Mouse (Mus musculus) spleen, adult 2 months (tissue): ENCODE measurements around the gene Snx8. TPM values are rescaled to one million over a fixed set of nuclear protein-coding genes. Genes with fewer than 3 reads are reported as not detected.

Experiments used
- DNase-seq, 2 experiments: peaks; one replicate each; pipeline versions ENCODE4 v3.0.0 to v3.0.0-alpha.2; 2012 to 2021; ENCODE audit warnings: low spot score in 2 of 2, low read depth in 1 of 2
- H3K27ac ChIP-seq: fragments of 200-500 bp; 2 replicates; pipeline ENCODE4 v1.5.1; 2012; ENCODE audit warnings: low read length, inconsistent platforms; ENCODE audit not compliant: insufficient read depth
- H3K27me3 ChIP-seq: fragments of 200-500 bp; 2 replicates; pipeline ENCODE4 v1.6.1; 2012; ENCODE audit warnings: mild to moderate bottlenecking, moderate library complexity, low read length, inconsistent platforms; ENCODE audit not compliant: control insufficient read depth, insufficient read depth
- H3K36me3 ChIP-seq: fragments of 200-500 bp; 2 replicates; pipeline ENCODE4 v1.6.1; 2012; ENCODE audit warnings: mild to moderate bottlenecking, low read length, inconsistent platforms; ENCODE audit not compliant: control insufficient read depth, insufficient read depth
- H3K4me1 ChIP-seq: fragments of 200-500 bp; 2 replicates; pipeline ENCODE4 v1.6.1; 2011; ENCODE audit warnings: inconsistent platforms; ENCODE audit not compliant: control insufficient read depth, insufficient read depth, insufficient read length
- H3K4me3 ChIP-seq: fragments of 200-500 bp; 2 replicates; pipeline ENCODE4 v1.5.1; 2011; ENCODE audit warnings: mild to moderate bottlenecking, inconsistent platforms; ENCODE audit not compliant: insufficient read depth, insufficient read length; ENCODE audit errors: extremely low read depth
- CTCF ChIP-seq: fragments of 200-500 bp; IDR thresholded peaks from 2 replicates; pipeline ENCODE4 v1.5.1; 2011; ENCODE audit warnings: mild to moderate bottlenecking, inconsistent platforms; ENCODE audit not compliant: insufficient read depth, insufficient read length, insufficient replicate concordance; ENCODE audit errors: extremely low read depth
- POLR2A ChIP-seq: fragments of 200-500 bp; IDR thresholded peaks from 2 replicates; pipeline ENCODE4 v1.6.1; 2011; ENCODE audit warnings: low read depth, low read length, inconsistent platforms
- WGBS: fragments of 180-500 bp; shearing (Covaris S2); methylation state at CpG from one replicate; pipeline ENCODE4 v1.1.7; 2018; 5-methylcytosine and 5-hydroxymethylcytosine counted together
- polyA plus RNA-seq: library from polyadenylated mRNA; depleted of rRNA; stranded (reverse); fragments of >200 nt; gene quantifications from 2 replicates; pipeline ENCODE4 v1.2.3, GENCODE M21; 2012

The Snx8 gene
- polyA plus RNA-seq, 1 experiment: 42.3 TPM

DNA sequence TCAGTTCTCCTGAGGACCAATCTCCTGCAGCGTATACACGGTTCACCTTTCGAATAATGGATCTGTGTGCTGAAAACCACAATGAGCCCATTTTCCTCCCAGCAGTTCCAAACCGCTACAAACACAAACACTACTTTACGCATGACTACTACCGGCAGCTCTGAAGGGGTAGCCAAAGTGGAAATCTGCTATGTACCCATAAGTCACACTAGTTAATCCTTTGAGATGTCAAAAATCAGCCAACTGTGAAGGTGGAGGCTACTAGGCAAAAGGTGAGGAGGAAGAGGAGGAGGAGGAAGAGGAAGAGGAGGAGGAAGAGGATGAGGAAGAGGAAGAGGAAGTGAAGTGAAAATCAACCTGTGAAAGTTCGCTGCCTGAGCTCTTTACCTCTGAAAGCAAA lies 1.8 kb downstream of the Snx8 start:
- H3K4me1 ChIP-seq: peaks cover 6% of the 10 kb centered on the region
- no peaks in the 10 kb centered on the region for H3K27me3 ChIP-seq
- H3K27ac ChIP-seq: peak overlapping the region; percentile 56
- 45% methylated on average over 7 of the region's 7 CpGs for WGBS
- peak overlapping the region; percentile 64 for H3K4me3 ChIP-seq
- TF ChIP-seq CTCF (no peak), POLR2A (no peak)
- peaks cover 1% of the 10 kb centered on the region; the same call in 1 of the 2 replicates for H3K36me3 ChIP-seq
- DNase-seq: no peak

DNA sequence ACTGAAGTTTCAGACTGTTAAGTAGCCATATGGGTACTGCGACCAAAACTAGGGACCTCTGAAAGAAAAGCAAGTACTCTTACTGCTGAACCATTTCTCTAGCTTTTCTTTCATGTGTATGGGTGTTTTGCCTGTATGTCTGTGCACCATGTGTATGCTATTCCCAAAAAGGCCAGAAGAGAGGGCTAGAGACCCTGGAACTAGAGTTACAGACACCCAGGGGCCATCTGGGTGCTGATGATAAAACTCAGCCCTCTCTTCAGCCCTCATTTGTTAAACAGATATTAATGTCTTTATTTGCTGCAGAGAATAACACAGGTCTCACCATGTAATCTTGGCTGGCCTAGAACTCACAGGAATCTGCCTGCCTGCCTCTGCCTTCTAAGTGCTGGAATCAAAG lies 4.6 kb downstream of the Snx8 start:
- TF ChIP-seq CTCF (no peak), POLR2A (no peak)
- 90% methylated on average over 1 of the region's 1 CpGs for WGBS
- no peak for DNase-seq
- Histone ChIP-seq H3K27ac (peak overlapping the region; percentile 71), H3K27me3 (no peaks in the 10 kb centered on the region), H3K4me3 (no peak overlapping the region), H3K36me3 (peaks cover 1% of the 10 kb centered on the region; the same call in 1 of the 2 replicates), H3K4me1 (peaks cover 11% of the 10 kb centered on the region)

GRCm38 (mm10) chr5:140383559-140383958 lies 5.5 kb downstream of the Snx8 start:
- Histone ChIP-seq H3K4me1 (peaks cover 16% of the 10 kb centered on the region), H3K27me3 (no peaks in the 10 kb centered on the region), H3K27ac (peak overlapping the region; percentile 71), H3K4me3 (no peak overlapping the region), H3K36me3 (peaks cover 1% of the 10 kb centered on the region; the same call in 1 of the 2 replicates)
- TF ChIP-seq POLR2A (no peak), CTCF (no peak)
- whole genome bisulfite sequencing: 42% methylated on average over 7 of the region's 7 CpGs
- peak in 1 of 2 experiments; percentile 67 for DNase-seq

GRCm38 (mm10) chr5:140382688-140383087 lies 6.4 kb downstream of the Snx8 start:
- TF ChIP-seq POLR2A: no peak
- no peak for TF ChIP-seq CTCF
- Histone ChIP-seq H3K4me3 (peak overlapping the region; percentile 57; the same call in 1 of the 2 replicates), H3K36me3 (peaks cover 1% of the 10 kb centered on the region; the same call in 1 of the 2 replicates), H3K27ac (peak overlapping the region; percentile 95), H3K27me3 (no peaks in the 10 kb centered on the region), H3K4me1 (peaks cover 16% of the 10 kb centered on the region)
- peak; percentile 57 to 60 for DNase-seq
- WGBS: 15% methylated on average over 6 of the region's 6 CpGs

DNA sequence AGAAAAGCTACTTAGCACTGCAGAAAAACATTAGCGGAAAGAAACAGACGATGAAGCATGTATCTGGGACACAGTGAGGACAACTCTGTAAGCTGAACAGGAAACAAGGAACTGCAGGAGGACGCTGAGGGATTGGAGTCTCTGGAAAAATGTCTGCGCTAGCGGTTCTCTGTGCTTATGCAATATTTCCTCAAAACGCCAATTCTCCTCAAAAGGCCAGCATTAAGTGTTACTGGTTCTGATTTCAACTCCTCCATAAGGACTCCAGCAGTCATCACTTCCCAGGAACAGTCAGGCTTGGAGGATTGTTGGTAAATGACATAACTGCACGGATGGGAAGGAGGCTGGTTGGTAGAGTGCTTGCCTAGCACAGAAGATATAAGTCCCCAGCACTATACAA lies 7.9 kb downstream of the Snx8 start:
- H3K27ac ChIP-seq: peak overlapping the region; percentile 95; the same call in 1 of the 2 replicates
- peaks cover 18% of the 10 kb centered on the region for H3K4me1 ChIP-seq
- peaks cover 1% of the 10 kb centered on the region; the same call in 1 of the 2 replicates for H3K36me3 ChIP-seq
- no peak for DNase-seq
- no peaks in the 10 kb centered on the region for H3K27me3 ChIP-seq
- H3K4me3 ChIP-seq: no peak overlapping the region
- whole genome bisulfite sequencing: 82% methylated on average over 7 of the region's 7 CpGs
- TF ChIP-seq CTCF (no peak), POLR2A (no peak)

GRCm38 (mm10) chr5:140379299-140379698 lies 9.8 kb downstream of the Snx8 start:
- Histone ChIP-seq H3K27ac (peak overlapping the region; percentile 69), H3K36me3 (no peaks in the 10 kb centered on the region), H3K27me3 (no peaks in the 10 kb centered on the region), H3K4me1 (peaks cover 26% of the 10 kb centered on the region), H3K4me3 (no peak overlapping the region)
- TF ChIP-seq POLR2A (no peak), CTCF (no peak)
- DNase-seq: peak in 1 of 2 experiments; percentile 20
- WGBS: 29% methylated on average over 6 of the region's 6 CpGs

DNA sequence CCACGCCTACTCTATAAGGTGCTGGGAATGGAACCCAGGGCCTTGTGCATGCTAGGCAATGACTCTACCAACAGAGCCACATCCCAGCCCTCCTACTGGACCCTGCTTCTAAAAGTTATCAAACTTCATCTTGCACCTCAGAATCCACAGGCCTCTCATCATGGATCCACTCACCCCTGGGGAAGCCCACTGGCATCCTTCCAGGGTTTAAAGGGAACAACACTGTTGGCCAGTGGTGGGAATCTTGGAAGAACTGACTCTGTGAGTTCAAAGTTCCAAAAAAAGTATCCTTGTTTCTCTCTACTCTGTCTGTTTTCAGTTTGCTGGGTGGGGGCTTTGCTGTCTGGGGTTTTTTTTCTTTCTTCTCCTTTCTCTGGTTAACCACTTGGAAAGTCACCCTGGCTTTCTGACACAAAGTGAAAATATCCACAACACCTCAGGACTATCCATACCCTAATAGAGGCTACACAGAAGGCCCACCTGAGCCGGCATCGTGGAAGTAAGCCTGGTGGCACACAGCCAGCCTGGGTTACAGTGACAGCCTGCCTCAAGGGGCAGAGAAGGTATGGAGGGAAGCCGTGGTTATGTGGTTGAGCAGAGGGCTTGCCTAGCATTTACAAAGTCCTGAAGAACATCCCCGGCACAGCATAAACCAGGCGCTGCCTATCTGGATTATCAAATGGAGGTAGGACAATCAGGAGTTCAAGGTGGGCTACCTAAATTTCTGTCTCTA lies 10.8 kb downstream of the Snx8 start:
- TF ChIP-seq CTCF: no peak
- no peak for TF ChIP-seq POLR2A
- Histone ChIP-seq H3K27ac (peak overlapping the region; percentile 17; the same call in 1 of the 2 replicates), H3K4me3 (no peak overlapping the region), H3K27me3 (no peaks in the 10 kb centered on the region), H3K36me3 (no peaks in the 10 kb centered on the region), H3K4me1 (peaks cover 25% of the 10 kb centered on the region)
- 34% methylated on average over 6 of the region's 6 CpGs for WGBS
- DNase-seq: peak in 1 of 2 experiments; percentile 36
